Mouse (Mus musculus) cortical plate, adult 2 months (tissue): ENCODE measurements at regions not wholly inside any gene's neighbourhood (a gene's known extent, or its start where the extent isn't known, plus 50 kb on each side); places are given as distances from the start of the nearest gene placed in this dataset.

Source experiments
- CTCF ChIP-seq: fragments of 200-500 bp; IDR thresholded peaks from 2 replicates; pipeline ENCODE4 v1.5.1; 2011; ENCODE audit warnings: mild to moderate bottlenecking, control low read depth, low read length; ENCODE audit not compliant: insufficient read depth; ENCODE audit errors: extremely low read depth
- POLR2A ChIP-seq: fragments of 200-500 bp; IDR thresholded peaks from 2 replicates; pipeline ENCODE4 v1.6.1; 2011; ENCODE audit warnings: mild to moderate bottlenecking, low read length, control low read depth; ENCODE audit not compliant: insufficient read depth; ENCODE audit errors: extremely low read depth

- TF ChIP-seq POLR2A = no peak
- no peak for TF ChIP-seq CTCF
Measured at GRCm38 (mm10) chr19:14655302-14656021, 57.6 kb upstream of the Tle4 start.
